Mouse (Mus musculus): ENCODE data around the gene Emsy.

Gene Emsy

GRCm38 (mm10) chr7:98656531-98657221 is at the start of gene Emsy:
TSS of gene Emsy (minus strand) at chr7:98656783.
- DNase-seq = peak; percentile 92

GRCm38 (mm10) chr7:98704276-98704675 is 47.7 kb upstream of the Emsy start:
- no peak for DNase-seq

DNA sequence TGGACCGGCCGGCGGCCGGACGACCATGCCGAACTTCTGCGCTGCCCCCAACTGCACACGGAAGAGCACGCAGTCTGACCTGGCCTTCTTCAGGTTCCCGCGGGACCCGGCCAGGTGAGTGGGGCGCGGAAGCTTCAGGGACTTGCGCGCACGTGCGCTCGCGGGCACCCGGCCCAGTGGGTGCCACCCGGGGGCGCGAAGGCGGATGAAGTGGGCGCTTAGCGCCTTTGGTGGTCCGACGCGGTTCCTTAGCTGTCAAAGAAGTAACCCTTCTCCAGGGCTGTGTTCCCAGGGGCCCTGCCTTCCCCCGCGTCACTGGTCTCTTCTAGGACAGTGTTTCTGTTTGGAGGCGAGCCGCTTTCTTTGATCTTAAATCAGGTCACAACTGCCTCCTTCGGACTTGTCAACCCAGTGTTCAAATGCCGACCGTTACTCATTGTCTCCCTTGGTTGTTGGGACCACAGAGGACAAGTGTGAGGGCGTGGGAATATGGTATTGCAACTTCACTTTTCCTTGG is 46.8 kb upstream of the Emsy start:
- peak; percentile 47 for DNase-seq

- DNase-seq = peak; percentile 100
Measured at GRCm38 (mm10) chr7:98702283-98703240, 46.0 kb upstream of the Emsy start, which contains the start of gene Thap12. TSS of gene Thap12 (plus strand) at chr7:98703103.

DNA sequence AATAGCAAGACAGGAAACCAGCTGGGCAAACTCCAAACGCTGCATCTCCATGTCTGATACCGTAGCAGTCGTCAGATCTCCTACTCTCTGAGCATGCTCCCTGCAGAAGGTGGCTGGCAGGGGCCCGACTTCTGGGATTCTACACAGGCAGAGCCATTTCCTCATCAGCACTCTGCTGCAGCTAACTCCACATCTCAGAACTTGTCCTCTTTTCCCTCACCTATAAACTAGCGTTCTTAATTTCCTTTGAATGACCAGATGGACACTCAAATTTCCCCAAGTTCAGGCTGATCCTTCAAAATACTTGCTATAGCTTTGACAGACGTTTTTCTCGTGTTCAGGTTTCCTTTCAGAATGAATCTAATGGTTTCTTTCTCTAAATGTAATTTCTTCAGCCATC is 45.2 kb upstream of the Emsy start:
- DNase-seq = peak; percentile 19

DNA sequence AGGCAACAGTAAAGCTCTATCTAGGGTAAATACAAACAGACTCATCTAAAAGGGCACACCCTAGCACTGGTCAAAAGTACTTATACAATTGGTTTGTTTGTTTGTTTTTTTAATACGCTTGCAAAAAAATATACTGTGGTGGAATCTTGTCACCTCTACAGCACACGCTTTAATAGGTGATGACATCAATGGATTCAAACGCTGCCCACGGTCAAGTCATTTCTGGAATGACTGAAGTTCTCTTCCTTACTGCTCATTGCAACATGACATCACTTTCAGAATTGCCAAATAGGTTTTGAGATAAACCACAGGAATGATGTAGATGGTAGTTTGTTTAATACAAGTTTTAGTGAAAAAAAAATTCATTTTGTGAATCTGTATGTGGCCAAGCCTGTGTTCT is 42.0 kb upstream of the Emsy start:
- no peak for DNase-seq

DNA sequence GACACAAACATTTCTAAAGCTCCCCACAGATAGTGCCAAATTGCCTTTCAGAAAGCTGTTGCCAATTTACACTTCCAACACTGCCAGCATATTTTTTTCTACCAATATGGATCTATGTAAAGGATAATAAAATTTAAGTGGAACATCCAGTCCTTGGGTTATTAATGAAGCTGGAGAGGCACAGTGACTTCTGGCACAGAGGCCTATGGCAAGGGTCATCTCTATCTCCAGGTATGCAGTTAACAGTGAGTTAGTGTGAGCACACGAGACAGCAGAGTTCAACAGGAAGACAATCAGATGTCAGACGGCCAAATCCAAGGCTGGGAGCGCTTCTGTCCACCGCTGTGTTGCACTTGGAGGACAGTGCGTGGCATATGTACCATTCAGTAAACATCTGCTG is 41.5 kb upstream of the Emsy start:
- no peak for DNase-seq

- DNase-seq = no peak
Measured at GRCm38 (mm10) chr7:98697496-98697895, 40.9 kb upstream of the Emsy start.

- DNase-seq = no peak
Measured at GRCm38 (mm10) chr7:98694046-98694445, 37.5 kb upstream of the Emsy start.

DNA sequence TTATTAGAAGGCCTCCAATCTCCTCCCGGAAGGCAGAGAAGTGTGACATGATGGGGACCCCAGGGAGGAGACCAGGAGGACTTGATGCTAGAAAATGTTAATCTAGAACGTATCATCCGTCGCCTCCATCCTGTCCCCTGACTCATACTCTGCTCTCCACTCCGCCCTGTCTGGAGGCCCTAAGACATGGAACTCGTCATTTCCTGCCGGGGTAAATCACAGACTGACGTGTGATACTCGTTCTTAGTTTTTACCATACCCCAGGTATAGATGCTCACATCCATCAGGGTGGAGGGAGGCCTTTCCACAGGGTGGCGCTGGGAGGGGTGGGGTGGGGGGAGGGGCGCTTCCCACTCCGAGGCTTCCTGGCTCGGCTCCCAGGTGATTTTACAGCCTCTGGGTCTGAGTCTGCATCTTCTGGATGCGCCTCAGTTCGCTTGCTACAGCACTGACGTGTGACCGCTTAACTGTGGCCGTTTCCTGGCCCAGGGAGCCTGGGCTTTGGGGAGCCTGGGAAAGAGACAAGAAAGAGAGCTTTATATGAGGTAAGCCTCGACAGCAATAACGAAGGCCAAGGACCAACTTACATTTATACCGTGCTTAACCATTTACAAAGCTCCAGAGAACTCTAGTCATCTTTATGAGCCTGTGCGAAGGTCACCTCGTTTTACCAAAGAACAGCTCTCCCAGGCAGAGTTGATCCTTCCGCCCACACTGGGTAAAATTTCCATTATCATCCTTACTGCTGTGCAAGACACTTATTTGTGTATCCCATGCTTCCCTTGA is 36.4 kb upstream of the Emsy start:
- no peak for DNase-seq

- DNase-seq = no peak
Measured at GRCm38 (mm10) chr7:98690831-98691230, 34.2 kb upstream of the Emsy start.

DNA sequence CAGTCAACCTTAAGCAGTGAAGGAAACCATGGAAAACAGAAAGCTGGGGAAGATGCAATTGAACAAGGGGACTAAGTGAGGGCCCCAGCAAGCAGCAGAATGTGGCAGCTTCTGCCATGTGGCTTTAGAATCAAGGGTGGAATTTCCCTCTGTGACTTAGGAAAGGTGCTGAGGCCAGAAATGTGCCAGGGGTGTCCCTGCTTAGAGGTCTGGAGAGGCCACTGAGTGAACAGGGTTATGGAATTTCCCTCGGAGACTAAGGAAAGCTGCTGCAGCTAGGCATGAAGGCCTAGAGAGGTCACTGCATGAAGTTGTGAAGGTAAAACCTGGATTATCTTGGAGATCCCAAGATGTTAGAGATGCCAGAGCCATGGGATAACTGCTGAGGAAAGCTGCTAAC is 33.5 kb upstream of the Emsy start:
- no peak for DNase-seq

DNA sequence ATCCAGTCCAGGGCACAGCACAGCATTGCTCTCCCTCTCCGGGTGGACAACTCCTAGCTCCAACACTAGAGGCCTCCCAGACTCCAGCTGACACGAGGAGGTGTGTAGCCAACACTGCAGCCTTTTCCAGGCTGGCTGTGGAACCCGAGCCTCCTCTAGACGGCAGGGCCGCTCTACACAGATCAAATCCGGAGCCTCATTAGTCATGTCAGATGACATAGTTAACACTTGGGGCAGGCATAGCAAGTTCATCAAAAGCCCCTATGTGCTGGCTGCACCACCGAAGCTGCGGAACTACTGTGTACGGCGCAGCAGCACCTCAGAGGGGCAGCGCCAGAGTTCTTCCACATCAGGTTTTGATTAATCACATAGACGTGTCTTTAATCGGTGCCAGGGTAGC is 29.3 kb upstream of the Emsy start:
- no peak for DNase-seq

GRCm38 (mm10) chr7:98682821-98683220 is 26.2 kb upstream of the Emsy start:
- no peak for DNase-seq

GRCm38 (mm10) chr7:98680691-98681090 is 24.1 kb upstream of the Emsy start:
- DNase-seq = no peak

- DNase-seq = no peak
Measured at GRCm38 (mm10) chr7:98678441-98678840, 21.9 kb upstream of the Emsy start.

- DNase-seq = no peak
Measured at GRCm38 (mm10) chr7:98677511-98677910, 20.9 kb upstream of the Emsy start.

- no peak for DNase-seq
Measured at GRCm38 (mm10) chr7:98674344-98674743, 17.8 kb upstream of the Emsy start.

- DNase-seq = no peak
Measured at GRCm38 (mm10) chr7:98672241-98672955, 15.8 kb upstream of the Emsy start.

DNA sequence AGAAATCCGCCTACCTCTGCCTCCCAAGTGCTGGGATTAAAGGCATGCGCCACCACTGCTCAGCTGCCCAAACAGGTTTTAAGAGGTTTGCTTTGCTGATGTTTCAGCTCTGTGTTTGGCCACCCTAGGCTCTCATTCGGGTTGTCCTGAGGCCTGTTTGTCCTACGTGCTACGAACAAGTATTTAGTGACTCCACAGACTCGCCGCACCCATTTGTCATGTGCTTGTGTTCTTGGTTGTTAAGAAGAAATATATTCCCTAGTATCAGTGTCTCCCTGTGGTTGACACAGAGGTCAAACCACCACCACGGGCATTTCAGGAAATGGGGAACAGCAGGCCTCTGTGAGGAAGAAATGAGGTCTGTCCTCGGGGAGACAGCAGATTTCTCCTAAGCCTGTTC is 14.8 kb upstream of the Emsy start:
- no peak for DNase-seq

DNA sequence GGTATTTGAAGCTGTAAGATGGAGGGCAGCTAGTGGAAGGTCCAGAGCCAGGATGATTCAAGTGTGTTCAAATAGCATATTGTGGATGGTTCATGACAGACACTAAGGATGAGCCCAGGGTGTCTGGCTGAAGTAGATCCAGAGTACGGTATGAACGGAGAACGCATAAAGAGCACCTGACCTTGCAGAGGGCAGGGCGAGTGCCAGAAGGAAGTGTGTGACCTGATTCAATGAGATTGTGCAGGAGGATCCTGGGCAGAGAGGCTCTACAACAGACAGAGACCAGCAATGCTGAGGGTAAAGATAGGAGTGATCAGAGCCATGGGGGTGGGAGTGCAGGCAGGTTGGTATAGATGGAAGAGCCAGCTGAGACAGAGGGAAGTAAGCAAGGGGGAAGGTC is 14.2 kb upstream of the Emsy start:
- no peak for DNase-seq

All from cerebellum, adult 11 months (tissue).